Mouse (Mus musculus) liver, adult (tissue): ENCODE data around the gene Nfkbib.

Experiments used
- GATA4 ChIP-seq: IDR thresholded peaks from 2 replicates; pipeline ENCODE4 v1.6.1; 2014; ENCODE audit warnings: mild to moderate bottlenecking, low read length; ENCODE audit not compliant: insufficient replicate concordance

Gene Nfkbib

DNA sequence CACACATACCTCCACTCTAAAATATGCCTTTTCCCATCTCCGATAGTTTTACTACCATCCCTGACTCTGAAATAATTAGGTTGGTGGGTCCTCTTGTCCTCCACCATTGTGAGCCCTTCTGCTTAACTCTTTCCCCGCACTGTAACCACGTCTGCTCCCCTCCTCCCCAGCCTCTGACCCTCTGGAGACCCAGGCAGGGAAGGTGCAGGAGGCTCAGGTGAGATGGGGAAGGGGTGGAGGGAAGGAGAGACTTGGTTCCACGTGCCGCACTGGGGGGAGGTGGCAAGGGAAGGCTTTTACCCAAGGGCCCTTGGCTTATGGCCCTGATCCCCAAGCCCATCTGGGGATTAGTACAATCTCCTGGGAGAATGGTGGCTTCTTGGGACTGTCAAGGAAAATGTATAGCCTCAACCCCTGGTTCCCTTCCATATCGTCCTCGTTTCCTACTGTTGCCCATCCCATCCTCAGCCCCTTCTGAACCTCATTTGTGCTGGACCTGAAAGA, at the start of gene Nfkbib:
Nfkbib (minus strand) TSS at position 51 of the 504 bp plus-strand sequence.
- TF ChIP-seq GATA4: no peak

DNA sequence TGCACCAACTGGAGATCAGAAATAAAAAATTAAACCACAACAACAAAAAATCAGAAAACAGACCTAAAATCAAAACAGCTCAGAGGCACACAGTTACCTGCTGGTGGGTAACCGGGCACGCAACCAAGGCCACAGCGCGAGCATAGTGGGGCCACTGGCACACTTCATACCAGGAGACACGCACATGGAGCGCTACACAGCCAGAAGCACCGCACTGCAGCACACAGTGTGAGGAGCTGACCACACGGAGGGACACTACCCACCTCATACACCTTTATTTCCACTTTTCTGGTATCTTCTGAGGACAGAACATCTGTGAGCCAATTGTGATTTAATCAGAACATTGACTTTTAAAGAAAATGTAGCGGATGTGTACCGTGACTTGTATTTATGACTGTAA, 49.6 kb upstream of the Nfkbib start:
- no peak for TF ChIP-seq GATA4

DNA sequence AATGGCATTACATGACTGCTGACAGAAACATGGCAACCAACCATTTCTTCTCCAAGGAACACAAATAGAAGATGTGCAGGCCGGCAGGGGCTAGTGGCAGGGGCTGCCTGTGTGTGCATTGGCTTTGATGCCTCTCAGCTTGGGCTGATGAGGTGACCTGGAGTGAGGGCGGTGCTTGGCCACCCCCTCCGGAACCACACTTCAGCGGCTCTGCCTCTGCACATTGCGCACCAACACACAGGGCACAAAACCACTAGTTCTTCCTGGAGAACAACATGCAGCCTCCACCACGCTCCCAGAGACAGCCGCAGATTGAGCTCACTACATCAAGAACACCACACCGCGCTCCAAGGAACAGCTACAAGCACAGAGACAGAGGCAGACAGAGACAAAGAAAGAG, 48.9 kb upstream of the Nfkbib start:
- TF ChIP-seq GATA4: no peak

DNA sequence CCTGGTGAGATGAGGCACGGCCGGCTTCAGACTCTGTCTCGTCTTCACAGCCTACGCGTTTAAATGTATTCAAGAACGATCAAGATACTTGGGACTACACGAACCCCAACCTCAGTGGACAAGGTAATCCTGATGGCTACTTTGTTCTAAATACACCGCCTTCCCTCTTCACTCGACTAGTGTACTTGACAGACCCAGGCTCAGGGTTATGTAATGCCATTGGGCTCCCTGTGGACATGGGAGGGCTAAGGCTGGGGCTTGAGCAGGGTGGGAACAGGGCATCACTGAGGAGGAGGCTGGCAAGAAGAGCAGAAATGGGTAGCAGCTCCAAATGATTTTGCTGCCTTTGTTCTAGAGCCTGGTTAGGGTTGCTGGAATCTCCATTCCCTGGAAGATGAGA, 47.9 kb upstream of the Nfkbib start:
- TF ChIP-seq GATA4: no peak

DNA sequence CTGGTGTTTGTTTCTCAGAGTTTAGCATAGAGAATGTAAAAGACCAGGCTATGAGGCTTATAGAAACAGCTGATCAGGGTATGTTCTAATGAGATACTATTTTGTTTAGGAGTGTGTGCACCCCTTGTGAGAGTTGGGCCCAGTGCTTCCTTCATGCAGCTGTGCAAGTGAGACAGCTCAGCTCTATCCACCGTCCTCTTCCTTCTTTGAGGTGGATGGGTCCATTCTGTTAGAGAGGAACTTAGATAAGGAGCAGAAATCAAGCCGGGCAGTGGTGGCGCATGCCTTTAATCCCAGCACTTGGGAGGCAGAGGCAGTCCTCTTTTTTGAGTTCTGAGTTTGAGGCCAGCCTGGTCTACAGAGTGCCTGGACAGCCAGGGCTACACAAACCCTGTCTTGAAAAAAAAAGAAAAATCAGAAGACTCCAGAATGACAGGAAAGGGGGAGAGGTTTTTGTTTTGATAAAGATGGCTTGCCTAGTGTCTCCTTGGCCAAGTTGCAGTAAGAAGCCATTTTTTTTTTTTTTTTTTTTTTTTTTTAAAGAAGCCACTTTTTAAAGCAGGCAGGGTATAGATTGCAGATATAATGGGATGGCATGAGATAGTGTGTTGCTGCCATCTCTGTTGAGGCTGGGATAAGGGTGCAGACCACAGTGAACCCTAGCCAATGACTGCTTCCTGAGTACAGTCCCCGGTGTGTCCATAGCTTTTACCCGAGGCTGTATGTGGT, 47.2 kb upstream of the Nfkbib start:
- TF ChIP-seq GATA4: no peak

DNA sequence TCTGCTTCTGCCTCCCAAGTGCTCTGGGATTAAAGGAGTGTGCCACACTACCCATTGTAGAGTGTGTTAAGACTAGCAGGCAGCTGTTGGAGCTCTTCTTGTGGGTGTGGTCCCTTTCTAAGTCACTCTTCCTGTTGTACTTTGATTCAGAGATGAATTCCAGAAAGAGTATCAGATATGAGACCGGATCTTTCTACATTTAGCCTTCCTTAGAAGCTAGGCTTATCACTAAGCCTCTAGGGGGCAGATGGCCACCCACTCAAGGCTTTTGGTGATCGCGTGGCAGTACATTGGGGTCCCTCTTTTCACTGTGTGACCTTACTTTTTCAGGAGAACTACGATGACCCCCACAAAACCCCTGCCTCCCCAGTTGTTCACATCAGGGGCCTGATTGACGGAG, 45.6 kb upstream of the Nfkbib start:
- TF ChIP-seq GATA4: 0 out of 2 replicates have a peak, but pooled peaks have one; percentile 28

DNA sequence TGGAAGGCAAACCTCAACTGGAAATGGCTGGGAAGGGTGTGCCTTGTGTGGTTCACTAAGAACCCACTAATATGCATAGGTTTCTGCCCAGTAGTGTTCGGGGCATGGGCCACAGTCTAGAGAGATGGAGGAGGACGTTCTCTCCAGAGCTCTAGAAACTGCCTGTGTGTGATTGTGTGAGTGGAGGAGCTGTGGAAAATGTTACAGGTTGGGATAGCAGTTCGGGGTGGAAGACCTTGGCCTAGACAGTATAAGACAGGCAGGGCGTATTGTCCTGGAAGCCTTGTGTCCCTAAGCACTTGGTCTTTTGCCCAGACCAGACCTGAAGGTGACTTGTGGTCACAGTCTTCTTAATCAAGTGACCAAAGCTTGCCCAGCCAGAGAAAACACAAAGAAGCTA, 45.1 kb upstream of the Nfkbib start:
- TF ChIP-seq GATA4: no peak

DNA sequence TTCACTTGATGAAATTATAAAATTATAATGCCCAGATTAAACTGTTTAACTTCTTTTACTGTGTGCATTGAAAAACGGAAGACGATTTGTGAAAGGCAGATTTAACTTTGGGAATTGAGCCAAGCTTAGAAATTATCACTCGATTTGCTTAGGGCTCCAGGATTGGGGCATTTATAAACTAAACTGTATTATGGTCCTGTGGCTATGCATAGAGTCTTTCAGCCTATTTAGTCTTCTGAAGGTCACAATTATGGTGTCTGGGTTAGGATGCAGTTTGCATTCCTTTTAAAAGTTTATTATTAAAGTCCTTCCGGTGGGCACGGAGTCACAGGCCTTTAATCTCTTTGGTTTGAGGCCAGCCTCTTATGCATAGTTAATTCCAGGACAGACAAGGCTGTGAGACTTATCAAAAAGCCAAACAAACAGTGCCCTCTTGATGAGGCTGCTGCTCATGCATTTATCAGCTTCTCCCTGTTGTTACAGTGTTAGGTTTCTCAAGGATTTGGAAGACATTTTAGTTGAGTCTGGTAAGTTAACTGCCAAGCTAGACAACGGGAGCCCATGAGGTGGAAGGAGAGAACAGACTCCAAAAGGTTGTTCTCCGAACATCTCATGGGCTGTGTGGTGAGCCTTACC, 44.4 kb upstream of the Nfkbib start:
- TF ChIP-seq GATA4: no peak

DNA sequence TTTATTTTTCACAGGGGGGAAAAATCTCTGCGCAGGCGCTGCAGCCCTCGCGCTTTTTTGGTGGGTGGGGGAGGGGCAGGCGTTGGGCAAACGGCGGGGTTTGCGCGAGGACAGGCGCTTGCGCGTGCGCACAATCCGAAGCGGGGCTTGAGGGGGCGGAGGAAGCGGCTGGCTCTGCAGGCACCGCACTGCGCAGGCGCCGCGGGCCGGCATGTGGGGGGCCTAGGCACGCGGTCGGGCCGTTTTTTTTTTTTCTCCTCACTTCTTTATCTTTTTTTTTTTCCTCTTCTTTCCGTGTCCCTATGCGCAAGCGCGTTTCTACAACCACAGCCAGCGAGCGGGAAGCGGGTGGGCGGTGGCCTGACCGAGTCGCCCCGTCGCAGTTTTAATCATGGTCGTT, 43.9 kb upstream of the Nfkbib start:
- peak; percentile 26; the same call in 1 of the 2 replicates for TF ChIP-seq GATA4

DNA sequence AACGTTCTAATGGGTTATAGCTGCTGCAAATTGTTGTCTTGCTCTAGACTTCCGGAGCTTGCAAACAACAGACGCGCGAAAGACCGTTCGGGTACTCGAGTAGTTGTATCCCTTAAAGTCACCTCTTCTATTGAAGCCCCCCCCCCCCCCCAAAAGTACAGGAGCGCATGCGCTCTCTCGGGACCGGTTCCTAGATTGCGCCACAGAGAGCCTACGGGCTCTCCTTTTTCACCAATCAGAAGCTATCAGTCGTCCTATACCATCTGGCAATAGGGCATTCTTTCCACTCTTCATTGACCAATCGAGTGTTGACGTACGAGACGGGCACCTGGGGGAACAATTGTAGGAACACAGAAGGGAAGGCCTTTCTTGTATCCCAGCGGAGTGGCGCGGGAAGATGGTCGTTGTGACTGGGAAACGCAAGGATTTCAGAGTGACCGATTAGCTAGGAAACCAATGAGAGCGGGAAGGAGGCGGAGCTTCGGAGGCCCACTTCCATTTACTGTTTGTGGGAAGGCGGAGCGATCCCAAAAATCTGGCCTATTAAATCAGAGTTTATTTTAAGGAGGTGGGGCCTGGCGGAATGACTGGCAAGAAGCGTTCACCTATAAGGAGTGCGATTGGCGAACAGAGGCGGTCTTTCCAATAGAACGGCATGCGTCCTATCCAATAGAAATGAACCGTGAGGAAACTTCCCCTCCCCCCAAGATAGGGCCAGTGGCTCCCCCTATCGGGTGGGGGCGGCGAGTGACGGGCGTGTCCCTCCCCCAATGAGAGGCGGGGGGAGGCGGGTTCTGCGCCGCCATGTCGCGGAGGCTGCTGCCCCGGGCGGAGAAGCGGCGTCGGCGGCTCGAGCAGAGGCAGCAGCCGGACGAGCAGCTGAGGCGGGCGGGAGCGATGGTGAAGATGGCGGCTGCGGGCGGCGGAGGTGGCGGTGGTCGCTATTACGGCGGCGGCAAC, 43.1 kb upstream of the Nfkbib start:
- TF ChIP-seq GATA4: peak; percentile 95; the same call in 1 of the 2 replicates

DNA sequence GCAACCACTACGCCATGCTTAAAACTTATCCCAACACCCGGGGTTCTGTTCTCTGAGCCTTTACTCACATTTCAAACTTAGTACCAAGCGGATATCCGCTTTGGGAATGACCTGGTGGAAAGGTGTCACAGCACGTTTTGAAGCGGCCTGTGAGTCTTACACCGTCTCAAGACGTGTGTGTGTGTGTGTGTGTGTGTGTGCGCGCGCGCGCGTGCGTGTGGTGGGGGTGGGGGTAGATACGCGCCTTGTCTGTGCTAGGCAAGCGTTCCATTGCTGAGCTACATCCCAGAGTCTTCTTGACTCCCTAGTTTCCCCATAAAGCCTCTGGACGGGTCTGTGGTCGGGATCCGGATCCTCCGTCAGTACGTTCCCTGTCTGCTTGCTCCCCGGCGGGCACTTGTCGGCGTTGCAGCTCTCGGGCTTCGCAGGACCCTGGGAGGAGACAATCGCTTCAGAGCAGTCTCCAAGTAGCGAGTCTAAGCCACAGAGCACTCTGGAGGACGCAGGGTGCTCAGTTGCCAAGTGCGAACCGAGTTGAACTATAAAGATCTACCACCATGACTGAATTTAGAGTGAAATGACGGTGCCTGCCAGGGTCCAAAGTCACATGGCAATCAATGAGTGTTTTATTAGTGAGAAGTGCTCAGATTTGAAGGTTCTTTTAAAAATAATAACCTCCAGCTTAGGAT, 42.2 kb upstream of the Nfkbib start:
- no peak; the same call in 1 of the 2 replicates for TF ChIP-seq GATA4

DNA sequence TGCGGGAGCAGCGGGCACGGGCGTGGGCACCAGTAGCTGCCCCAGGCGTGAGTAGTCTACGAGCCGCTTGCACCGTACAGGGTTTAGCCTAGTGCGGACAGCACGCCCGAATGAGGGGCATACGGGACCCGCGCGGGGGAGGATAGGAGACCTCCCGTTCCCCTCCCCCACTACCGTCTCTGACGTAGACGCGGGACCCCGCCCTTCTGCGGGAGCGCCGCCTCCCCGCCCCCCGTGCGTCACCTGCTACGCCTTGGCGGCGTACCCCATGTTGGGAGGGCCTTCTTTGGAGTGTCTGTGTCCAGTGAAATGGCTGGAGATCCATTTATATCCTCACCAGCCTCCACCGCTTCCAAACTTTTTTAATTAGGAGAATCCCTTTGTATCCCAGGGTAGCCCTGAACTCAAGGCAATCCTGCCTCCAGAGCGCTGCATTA, 41.7 kb upstream of the Nfkbib start:
- TF ChIP-seq GATA4: no peak

DNA sequence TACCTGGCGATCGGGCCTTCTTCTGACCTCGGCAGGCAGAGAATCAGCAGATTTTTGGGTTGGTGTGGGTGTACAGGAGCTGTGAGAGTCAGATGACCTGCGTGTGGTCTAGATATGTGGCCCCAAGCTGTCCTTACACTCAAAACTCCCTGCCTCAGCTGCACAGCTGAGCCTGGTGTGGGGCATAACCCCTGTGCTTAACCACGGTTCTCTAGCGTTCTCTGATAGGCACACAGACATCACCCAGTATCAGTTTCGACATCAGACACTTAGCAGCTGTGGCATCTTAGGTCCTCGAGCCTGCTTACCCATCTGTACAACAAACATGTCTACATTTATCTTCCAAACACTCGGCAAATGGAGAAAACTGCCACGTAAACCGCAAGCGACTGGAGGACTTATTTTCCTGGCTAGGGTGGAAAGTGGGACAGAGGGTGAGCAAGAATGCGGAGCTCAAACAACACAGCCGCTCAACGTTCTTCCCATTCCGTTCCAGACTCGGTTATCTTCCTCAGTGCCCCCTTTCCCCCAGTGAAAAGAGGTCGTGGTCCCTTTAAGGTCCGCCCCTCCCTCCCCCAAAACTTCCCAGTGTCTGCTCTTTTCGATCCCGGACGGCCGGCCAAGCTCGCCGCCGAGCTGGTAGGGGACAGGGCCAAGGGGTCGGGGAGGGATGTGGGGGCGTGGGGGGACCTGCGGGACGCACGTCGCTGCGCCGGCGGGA, 41.1 kb upstream of the Nfkbib start, which contains the start of gene Hnrnpl:
Hnrnpl (plus strand) TSS at position 321 of the 721 bp plus-strand sequence.
- TF ChIP-seq GATA4: no peak

DNA sequence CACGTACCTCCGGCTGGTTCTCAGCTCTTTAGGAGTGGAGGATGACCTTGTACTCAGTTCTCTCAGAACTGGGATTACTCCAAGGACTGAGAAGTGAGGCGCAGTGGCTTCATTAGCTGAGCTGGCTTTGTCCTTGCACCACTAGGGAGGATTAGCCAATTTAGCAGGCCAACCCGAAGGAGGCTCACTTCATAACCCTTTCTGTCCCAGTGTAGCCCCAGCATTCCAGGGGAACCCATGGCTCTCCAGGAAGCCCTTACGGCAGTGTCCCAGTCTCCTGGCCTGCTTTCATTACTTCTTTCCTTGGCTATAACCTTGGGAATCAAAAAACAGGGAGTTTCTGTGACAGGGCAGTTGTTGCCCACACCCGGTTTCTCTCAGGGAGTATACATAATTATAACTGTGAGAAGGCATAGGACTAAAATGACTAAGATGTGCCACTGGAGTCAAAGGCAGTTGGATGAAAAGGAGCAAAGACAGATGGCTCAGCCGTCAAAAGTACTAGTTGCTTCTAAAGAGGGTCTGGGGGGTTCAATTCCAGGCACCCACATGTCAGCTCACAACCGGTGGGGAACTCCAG, 40.4 kb upstream of the Nfkbib start:
- no peak for TF ChIP-seq GATA4
